Mouse (Mus musculus): ENCODE results near the gene Calhm3. TPM values are rescaled to one million over a fixed set of nuclear protein-coding genes. Genes with fewer than 3 reads are reported as not detected.

Calhm3 gene
- total and polyA plus RNA-seq, 3 experiments = not detected

- no peaks in the 10 kb centered on the region for H3K79me2 ChIP-seq (replicated peaks; ENCODE audit: control insufficient read depth, insufficient read depth, low read length)
- H3K4me3 ChIP-seq = no peak overlapping the region
- WGBS = 34% methylated on average over 2 of the region's 2 CpGs
- no peaks in the 10 kb centered on the region for H3K36me3 ChIP-seq (ENCODE audit: control insufficient read depth, insufficient read depth, low read length)
- H3K4me1 ChIP-seq (ENCODE audit: control insufficient read depth, insufficient read depth, low read length) = no peaks in the 10 kb centered on the region
- H3K9ac ChIP-seq (ENCODE audit: low read depth, low read length) = no peak overlapping the region
- intact Hi-C loops (cut with DNase I) = loop anchor here (2.0 kb wide), 1 partner anchor 14 kb away; no protein-coding TSS in a partner anchor
- no peak for TF ChIP-seq POLR2A (IDR thresholded peaks at IDR 0.05; ENCODE audit: insufficient read depth, low read depth, low read length)
- TF ChIP-seq CTCF (IDR thresholded peaks at IDR 0.05) = peak; percentile 86
- TF ChIP-seq EP300 (IDR thresholded peaks at IDR 0.05; ENCODE audit: insufficient read depth, low read depth, low read length) = no peak
- no peak overlapping the region for H3K27ac ChIP-seq
- H3K27me3 ChIP-seq (ENCODE audit: control insufficient read depth, insufficient read depth, low read length) = no peaks in the 10 kb centered on the region
- no peak for DNase-seq
Measured at GRCm38 (mm10) chr19:47122802-47123201, 34.8 kb downstream of the Calhm3 start.

- no peaks in the 10 kb centered on the region; the same call in 1 of the 2 replicates for H3K36me3 ChIP-seq (ENCODE audit: control insufficient read depth, insufficient read depth, low read length)
- H3K9ac ChIP-seq (ENCODE audit: low read depth, low read length) = no peak overlapping the region
- TF ChIP-seq POLR2A (IDR thresholded peaks at IDR 0.05; ENCODE audit: insufficient read depth, low read depth, low read length) (no peak), EP300 (IDR thresholded peaks at IDR 0.05; ENCODE audit: insufficient read depth, low read depth, low read length) (no peak), CTCF (IDR thresholded peaks at IDR 0.05) (peak; percentile 86)
- H3K27me3 ChIP-seq (ENCODE audit: control insufficient read depth, insufficient read depth, low read length) = no peaks in the 10 kb centered on the region
- H3K27ac ChIP-seq = no peak overlapping the region
- H3K4me1 ChIP-seq (ENCODE audit: control insufficient read depth, insufficient read depth, low read length) = no peaks in the 10 kb centered on the region
- peak in 1 of 2 experiments; percentile 27 for DNase-seq
- H3K4me3 ChIP-seq = no peak overlapping the region
- no peaks in the 10 kb centered on the region for H3K79me2 ChIP-seq (replicated peaks; ENCODE audit: control insufficient read depth, insufficient read depth, low read length)
- intact Hi-C loops (cut with DNase I) = loop anchor here (1.0 kb wide), 1 partner anchor 47 kb away; no protein-coding TSS in a partner anchor
- 45% methylated on average over 4 of the region's 4 CpGs for WGBS
Measured at GRCm38 (mm10) chr19:47121054-47121453, 36.5 kb downstream of the Calhm3 start.

GRCm38 (mm10) chr19:47118634-47119033, 38.9 kb downstream of the Calhm3 start:
- 84% methylated on average over 2 of the region's 2 CpGs for WGBS
- Histone ChIP-seq H3K4me1 (ENCODE audit: control insufficient read depth, insufficient read depth, low read length) (no peaks in the 10 kb centered on the region), H3K36me3 (ENCODE audit: control insufficient read depth, insufficient read depth, low read length) (no peaks in the 10 kb centered on the region; the same call in 1 of the 2 replicates), H3K9ac (ENCODE audit: low read depth, low read length) (no peak overlapping the region), H3K79me2 (replicated peaks; ENCODE audit: control insufficient read depth, insufficient read depth, low read length) (no peaks in the 10 kb centered on the region), H3K27me3 (ENCODE audit: control insufficient read depth, insufficient read depth, low read length) (no peaks in the 10 kb centered on the region), H3K27ac (no peak overlapping the region), H3K4me3 (no peak overlapping the region)
- intact Hi-C loops (cut with DNase I) = no loop called here
- no peak for DNase-seq
- no peak for TF ChIP-seq POLR2A (IDR thresholded peaks at IDR 0.05; ENCODE audit: insufficient read depth, low read depth, low read length)
- TF ChIP-seq CTCF (IDR thresholded peaks at IDR 0.05) = no peak
- no peak for TF ChIP-seq EP300 (IDR thresholded peaks at IDR 0.05; ENCODE audit: insufficient read depth, low read depth, low read length)

DNA sequence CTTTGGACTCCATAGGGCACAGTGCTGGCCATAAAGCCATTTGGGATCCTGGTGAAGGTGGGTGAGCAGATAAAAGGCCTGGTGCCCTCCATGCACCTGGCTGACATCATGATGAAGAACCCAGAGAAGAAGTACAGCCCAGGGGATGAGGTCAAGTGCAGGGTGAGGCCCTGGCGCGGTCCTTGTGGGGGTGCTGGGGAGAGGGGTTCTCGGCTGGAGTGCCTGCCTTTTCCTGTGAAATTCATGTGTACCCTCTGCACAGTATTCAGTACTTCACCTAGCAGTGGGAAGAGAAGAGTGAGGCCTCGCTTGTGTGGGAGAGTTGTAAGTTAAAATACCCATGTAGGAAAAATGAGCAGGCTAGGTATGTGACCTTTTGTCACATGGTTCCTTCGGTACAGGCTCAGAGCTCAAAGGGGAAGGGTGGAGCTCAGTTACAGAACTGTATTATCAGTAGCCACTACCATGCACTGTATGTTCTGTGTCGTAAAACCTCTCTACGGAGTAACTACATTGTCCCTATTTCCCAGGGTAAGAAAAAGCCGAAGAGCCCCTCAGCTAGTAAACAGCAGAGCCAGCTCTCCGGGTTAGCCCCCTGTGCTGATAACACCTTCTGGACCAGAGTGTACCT, 52.8 kb downstream of the Calhm3 start:
- Histone ChIP-seq H3K4me3 (no peak overlapping the region), H3K79me2 (replicated peaks; ENCODE audit: control insufficient read depth, insufficient read depth, low read length) (no peaks in the 10 kb centered on the region), H3K27me3 (ENCODE audit: control insufficient read depth, insufficient read depth, low read length) (no peaks in the 10 kb centered on the region), H3K4me1 (ENCODE audit: control insufficient read depth, insufficient read depth, low read length) (no peaks in the 10 kb centered on the region), H3K9ac (ENCODE audit: low read depth, low read length) (no peak overlapping the region), H3K36me3 (ENCODE audit: control insufficient read depth, insufficient read depth, low read length) (no peaks in the 10 kb centered on the region; the same call in 1 of the 2 replicates), H3K27ac (no peak overlapping the region)
- intact Hi-C loops (cut with DNase I) = no loop called here
- DNase-seq = no peak
- 78% methylated on average over 9 of the region's 9 CpGs for WGBS
- no peak for TF ChIP-seq POLR2A (IDR thresholded peaks at IDR 0.05; ENCODE audit: insufficient read depth, low read depth, low read length)
- TF ChIP-seq CTCF (IDR thresholded peaks at IDR 0.05) = no peak
- TF ChIP-seq EP300 (IDR thresholded peaks at IDR 0.05; ENCODE audit: insufficient read depth, low read depth, low read length) = no peak

Other genes starting within 250 kb of the Calhm3 start
- gene Ina, start 143.1 kb downstream of the Calhm3 start, total RNA-seq (2021) = under 1 TPM in 1 of 2 experiments, not detected in 1; 0.11 TPM
- gene Ina, start 143.1 kb downstream of the Calhm3 start, polyA plus RNA-seq (2012; rRNA removed) = 0.04 and 0.09 TPM in 2 replicates
- gene Nt5c2, start 142.6 kb downstream of the Calhm3 start, total RNA-seq (2021) = 10 to 100 TPM; 58.2 to 63.9 TPM
- gene Nt5c2, start 142.6 kb downstream of the Calhm3 start, polyA plus RNA-seq (2012; rRNA removed) = 16.7 and 24.5 TPM in 2 replicates
- 1 to 10 TPM; 2.7 to 3.2 TPM for gene Pcgf6, start 106.9 kb downstream of the Calhm3 start, total RNA-seq (2021)
- gene Pcgf6, start 106.9 kb downstream of the Calhm3 start, polyA plus RNA-seq (2012; rRNA removed) = 2.5 and 3.5 TPM in 2 replicates
- 1 to 10 TPM; 2.7 to 2.9 TPM for gene Taf5, start 90.0 kb downstream of the Calhm3 start, total RNA-seq (2021)
- 1.5 and 2.2 TPM in 2 replicates for gene Taf5, start 90.0 kb downstream of the Calhm3 start, polyA plus RNA-seq (2012; rRNA removed)
- 1,000 to 10,000 TPM; 2,026 to 2,490 TPM for gene Usmg5, start 67.1 kb downstream of the Calhm3 start, total RNA-seq (2021)
- 762 and 1,154 TPM in 2 replicates for gene Usmg5, start 67.1 kb downstream of the Calhm3 start, polyA plus RNA-seq (2012; rRNA removed)
- gene Pdcd11, start 67.0 kb downstream of the Calhm3 start, total RNA-seq (2021) = 10 to 100 TPM; 11.8 to 12.4 TPM
- 5.5 and 7.7 TPM in 2 replicates for gene Pdcd11, start 67.0 kb downstream of the Calhm3 start, polyA plus RNA-seq (2012; rRNA removed)
- gene Calhm2, start 19.5 kb downstream of the Calhm3 start, total RNA-seq (2021) = 1 to 10 TPM; 3.7 to 4.5 TPM
- 7.1 and 7.5 TPM in 2 replicates for gene Calhm2, start 19.5 kb downstream of the Calhm3 start, polyA plus RNA-seq (2012; rRNA removed)
- gene Calhm1, start 13.5 kb downstream of the Calhm3 start, total RNA-seq (2021) = not detected
- gene Calhm1, start 13.5 kb downstream of the Calhm3 start, polyA plus RNA-seq (2012; rRNA removed) = not detected in 2 replicates
- 1 to 10 TPM; 1.5 to 1.7 TPM for gene Neurl1a, start 21.1 kb upstream of the Calhm3 start, total RNA-seq (2021)
- gene Neurl1a, start 21.1 kb upstream of the Calhm3 start, polyA plus RNA-seq (2012; rRNA removed) = 1.1 and 2.5 TPM in 2 replicates

Data from heart, adult 2 months (tissue).